Mouse (Mus musculus): ENCODE measurements at regions not wholly inside any gene's neighbourhood (a gene's known extent, or its start where the extent isn't known, plus 50 kb on each side); places are given as distances from the start of the nearest gene placed in this dataset.

DNA sequence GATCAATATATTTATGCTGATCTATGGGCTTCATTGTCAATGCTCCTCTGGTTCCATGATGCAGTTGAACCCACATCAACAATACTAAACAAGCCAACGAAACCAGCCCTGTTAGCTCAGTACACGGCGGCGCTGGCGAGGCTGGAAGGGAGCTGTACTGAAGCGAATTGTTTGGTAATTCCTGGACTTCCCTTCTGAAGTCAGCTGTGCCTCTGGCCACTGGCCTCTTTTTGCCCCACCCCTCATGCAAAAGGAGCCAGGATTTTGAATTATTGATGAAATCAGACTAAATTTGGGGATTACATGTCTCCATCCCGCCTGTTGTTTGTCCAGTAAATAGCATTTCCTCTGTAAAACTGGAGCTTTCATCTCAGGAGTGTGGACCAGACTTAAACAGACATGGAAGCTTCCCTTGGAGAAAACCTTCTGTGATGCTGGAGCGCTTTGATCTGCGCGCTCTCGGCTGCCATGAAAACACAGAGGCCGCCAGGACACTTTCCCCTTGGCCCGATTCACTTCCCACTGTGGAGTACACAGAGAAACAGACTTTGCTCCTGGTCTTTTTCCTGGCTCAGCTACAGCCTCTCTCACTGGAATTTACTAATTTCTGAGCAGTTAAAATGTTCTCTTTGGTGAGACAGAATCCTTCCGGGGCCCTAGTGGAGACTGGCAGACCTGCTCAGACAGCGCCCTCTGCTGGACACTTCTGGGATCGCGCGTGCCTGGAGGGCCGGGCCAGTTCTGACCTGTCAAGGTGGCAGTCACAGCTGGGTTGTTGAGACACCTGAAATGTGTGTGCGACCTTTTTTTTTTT lies 412.9 kb upstream of the Gm6657 start:
- DNase-seq: peak; percentile 89 to 94

GRCm38 (mm10) chr12:77783909-77784308 lies 410.1 kb upstream of the Gm6657 start:
- DNase-seq: no peak

- no peak for DNase-seq
Observed at GRCm38 (mm10) chr12:77785647-77786046, 408.4 kb upstream of the Gm6657 start.

GRCm38 (mm10) chr12:77786678-77787077 lies 407.4 kb upstream of the Gm6657 start:
- DNase-seq: no peak

- DNase-seq: no peak
Observed at GRCm38 (mm10) chr12:77788273-77788672, 405.8 kb upstream of the Gm6657 start.

DNA sequence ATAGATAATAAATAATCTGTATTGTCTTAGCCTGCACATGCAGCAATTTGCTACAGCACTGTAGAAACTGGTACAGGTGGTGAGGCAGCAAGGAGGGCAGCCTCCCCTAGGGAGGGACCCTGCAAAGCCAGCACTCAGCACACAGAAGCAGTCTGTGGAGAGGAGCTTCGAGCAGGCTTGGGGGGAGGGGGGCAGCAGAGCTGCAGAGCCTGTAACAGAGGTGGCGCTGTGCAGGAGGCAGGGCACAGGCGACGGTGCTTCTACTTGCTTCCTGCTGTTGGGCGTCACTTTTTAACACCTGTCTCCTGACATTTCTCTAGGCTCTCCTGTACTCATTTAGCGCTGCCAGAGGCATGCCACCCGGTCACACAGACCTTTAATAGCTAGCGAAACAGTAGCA lies 404.6 kb upstream of the Gm6657 start:
- DNase-seq: no peak

GRCm38 (mm10) chr12:77789871-77790270 lies 404.2 kb upstream of the Gm6657 start:
- no peak for DNase-seq

GRCm38 (mm10) chr12:77790891-77791672 lies 403.0 kb upstream of the Gm6657 start:
- peak; percentile 84 to 85 for DNase-seq

- no peak for DNase-seq
Observed at GRCm38 (mm10) chr12:77798516-77798915, 395.5 kb upstream of the Gm6657 start.

DNA sequence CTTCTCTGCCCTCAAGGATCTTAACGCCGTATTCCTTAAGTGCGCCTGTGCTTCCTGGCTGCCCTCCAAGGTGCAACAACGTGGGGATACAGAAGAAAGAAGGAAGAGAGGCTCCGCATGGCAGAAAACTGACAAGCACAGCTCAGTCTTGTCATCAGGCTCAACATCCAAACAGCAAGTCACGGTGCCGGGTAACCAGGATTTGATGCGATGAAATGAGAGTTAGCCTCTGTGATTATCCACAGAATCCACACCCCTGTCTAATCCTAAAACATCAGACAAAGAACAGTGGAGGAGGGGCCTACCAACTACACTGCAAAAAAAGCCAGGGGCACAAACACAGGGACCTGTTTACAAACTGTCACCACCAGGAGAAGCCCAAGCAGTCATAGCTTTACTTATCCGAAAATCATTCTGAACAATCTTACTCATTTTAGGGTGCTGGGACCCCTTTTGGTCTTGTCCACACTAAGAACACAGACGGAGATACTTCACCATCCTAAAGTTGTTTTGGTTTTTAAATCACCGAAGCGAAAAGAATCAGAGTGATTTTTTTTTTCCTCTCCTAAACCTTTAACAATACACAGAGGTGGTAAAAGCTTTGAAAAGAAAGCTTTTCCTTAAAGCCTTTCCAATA lies 394.8 kb upstream of the Gm6657 start:
- peak in 1 of 2 experiments; percentile 25 for DNase-seq

- no peak for DNase-seq
Observed at GRCm38 (mm10) chr12:77807674-77808073, 386.4 kb upstream of the Gm6657 start.

GRCm38 (mm10) chr12:77811276-77811675 lies 382.8 kb upstream of the Gm6657 start:
- DNase-seq: peak in 1 of 2 experiments; percentile 57

GRCm38 (mm10) chr12:77819456-77819855 lies 374.6 kb upstream of the Gm6657 start:
- no peak for DNase-seq

- peak; percentile 38 to 40 for DNase-seq
Observed at GRCm38 (mm10) chr12:77823381-77824030, 370.5 kb upstream of the Gm6657 start.

DNA sequence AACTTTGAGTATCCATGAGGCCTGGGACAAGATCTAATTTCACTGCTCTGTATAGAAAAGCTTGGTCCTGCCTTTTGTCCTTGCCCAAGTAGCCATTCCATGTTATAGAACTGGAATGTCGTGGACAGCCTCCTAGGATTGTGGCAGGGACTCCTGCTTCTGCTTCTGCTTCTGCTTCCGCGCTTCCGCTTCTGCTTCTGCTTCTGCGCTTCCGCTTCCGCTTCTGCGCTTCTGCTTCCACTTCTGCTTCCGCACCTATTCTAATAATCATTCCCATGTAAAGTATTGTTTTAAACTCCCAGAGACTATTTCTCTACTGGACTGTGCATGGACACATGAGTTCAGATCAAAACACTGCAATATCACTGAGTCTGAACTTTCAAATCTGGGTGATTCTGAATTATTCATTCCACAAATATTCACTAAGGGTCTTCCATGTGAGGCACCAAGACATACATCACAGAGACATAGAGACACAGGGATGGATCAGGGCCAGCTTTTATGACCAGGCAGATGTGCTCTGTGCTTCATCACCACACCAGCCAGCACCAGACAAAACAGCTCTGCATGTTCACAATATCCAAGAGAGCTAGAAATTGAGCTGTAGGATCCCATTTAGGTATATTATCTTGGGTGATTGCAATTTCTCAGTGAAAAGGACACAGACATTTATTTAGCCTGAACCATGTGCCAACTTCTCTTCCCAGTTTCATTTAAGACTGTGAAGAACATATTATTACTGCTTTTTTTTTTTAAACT lies 360.5 kb upstream of the Gm6657 start:
- DNase-seq: no peak

GRCm38 (mm10) chr12:77834891-77835290 lies 359.2 kb upstream of the Gm6657 start:
- no peak for DNase-seq

GRCm38 (mm10) chr12:77836231-77836630 lies 357.8 kb upstream of the Gm6657 start:
- DNase-seq: no peak

DNA sequence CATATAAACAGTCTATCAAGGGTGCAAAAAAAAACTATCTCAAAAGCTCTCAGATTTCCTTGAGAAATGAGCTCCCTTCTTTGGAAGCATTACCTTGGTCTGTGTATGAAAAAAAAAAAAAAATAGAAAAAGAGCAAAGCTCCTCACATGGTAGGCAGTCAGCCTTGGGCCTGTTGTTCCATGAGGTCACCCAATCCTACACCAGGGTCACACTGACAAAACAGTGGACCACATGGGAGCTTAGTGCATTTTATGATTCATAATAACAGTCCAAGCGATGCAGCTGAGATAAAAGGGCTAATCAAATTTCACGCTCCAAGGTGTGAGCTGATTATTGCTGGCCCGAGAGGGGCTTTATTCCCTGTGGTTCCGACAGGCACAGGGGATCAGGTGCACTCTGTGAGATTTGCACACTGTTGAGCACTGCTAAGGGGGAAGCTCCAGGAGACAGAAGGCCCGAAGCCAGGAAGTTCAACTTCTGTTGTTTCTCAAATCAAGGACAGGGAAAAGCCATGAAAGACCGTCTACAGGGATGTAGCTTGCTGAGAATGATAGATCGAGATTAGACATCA lies 352.1 kb upstream of the Gm6657 start:
- DNase-seq: no peak

GRCm38 (mm10) chr12:77852595-77853577 lies 341.2 kb upstream of the Gm6657 start:
- DNase-seq: no peak

DNA sequence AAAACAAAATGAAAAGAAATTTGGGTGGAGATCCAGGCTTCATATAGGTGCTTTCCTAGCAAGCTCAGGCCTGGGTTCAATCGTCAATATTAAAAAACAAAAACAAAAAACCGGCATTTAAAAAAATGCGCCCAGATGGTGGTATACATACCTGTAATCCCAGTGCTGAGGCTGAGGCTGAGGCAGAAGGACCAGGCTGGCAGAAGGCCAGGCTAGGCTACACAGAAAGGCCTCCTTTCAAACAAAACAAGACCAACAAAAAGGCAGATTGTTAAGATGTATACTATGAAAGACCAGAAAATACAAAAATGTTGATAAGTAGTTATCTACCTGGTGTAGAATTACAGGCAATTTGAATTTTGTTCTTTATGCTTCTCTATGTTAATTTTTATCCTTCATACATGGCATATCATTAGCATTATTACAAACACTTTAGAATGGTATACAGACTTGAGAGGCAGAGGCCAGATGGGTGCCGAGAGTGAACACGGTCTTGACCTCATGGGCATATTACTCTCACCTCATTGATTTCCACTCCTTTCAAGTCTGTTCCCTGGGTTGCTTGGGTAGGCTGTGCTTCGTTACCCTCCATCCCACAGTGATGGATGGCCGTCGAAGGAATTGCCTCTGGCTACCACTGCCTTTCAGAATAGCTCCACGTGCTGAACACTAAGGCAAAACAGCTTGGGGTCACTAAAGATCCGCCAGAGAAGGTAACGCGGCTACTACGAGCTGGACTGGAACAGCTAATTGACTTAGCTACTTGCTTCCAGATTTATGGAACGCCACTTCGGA lies 339.6 kb upstream of the Gm6657 start:
- no peak for DNase-seq
